Mouse (Mus musculus) embryonic facial prominence, embryonic 15.5 days (tissue): ENCODE results near the gene Tert. TPM values are rescaled to one million over a fixed set of nuclear protein-coding genes. Genes with fewer than 3 reads are reported as not detected.

Experiments
- polyA plus RNA-seq: library from polyadenylated mRNA; unstranded; fragments of >200 nt; fragmentation: Nextera tagmentation; extraction: Ambion mirVana; gene quantifications from 2 replicates; pipeline ENCODE4 v1.2.1, GENCODE M21; 2015

Tert gene
- polyA plus RNA-seq, 1 experiment from 2014 or later, result 4.9 TPM

Other genes starting within 250 kb of the Tert start
- 31.8 and 35.0 TPM in 2 replicates for gene Lpcat1, start 159.7 kb upstream of the Tert start, polyA plus RNA-seq
- gene Slc6a3, start 90.2 kb upstream of the Tert start, polyA plus RNA-seq, result 0.08 and 0.17 TPM in 2 replicates
- gene Clptm1l, start 22.9 kb upstream of the Tert start, polyA plus RNA-seq, result 137 and 141 TPM in 2 replicates
- gene Slc6a18, start 51.1 kb downstream of the Tert start, polyA plus RNA-seq, result not detected in 2 replicates
- gene Slc6a19, start 78.0 kb downstream of the Tert start, polyA plus RNA-seq, result 0.25 and 0.62 TPM in 2 replicates
- 14.4 and 18.4 TPM in 2 replicates for gene Slc12a7, start 106.2 kb downstream of the Tert start, polyA plus RNA-seq
- gene Nkd2, start 220.7 kb downstream of the Tert start, polyA plus RNA-seq, result 40.2 and 42.1 TPM in 2 replicates